Comparison of ENCODE assay signal across 8 mouse cellular contexts in genomic region chr4:111721121-111721840, GRCm38 (mm10). TPM values are rescaled to one million over a fixed set of nuclear protein-coding genes. Genes with fewer than 3 reads are reported as not detected.
A peak's percentile ranks its signal among the peaks of the same experiment; 100 is the strongest.
DNase-seq lines count a peak whose midpoint lies in the region; ATAC-seq lines count a peak whose summit lies in the region.

No protein-coding gene starts in this region.

- no peak for ATAC-seq in embryonic facial prominence, embryonic 15.5 days (ENCODE audit: insufficient number of reproducible peaks, low FRiP score, low TSS enrichment, low read depth)
- peak; percentile 85 to 88 for ATAC-seq in hematopoietic stem cell, adult 5-6 weeks (replicated peaks in 1 of 2; ENCODE audit: insufficient read depth in 1 of 2, low FRiP score in 2 of 2, low TSS enrichment in 1 of 2, low read depth in 1 of 2, poor library complexity in 2 of 2, severe bottlenecking in 2 of 2)
- no peak for ATAC-seq in liver, embryonic 12.5 days
- peak; percentile 74 for ATAC-seq in monocyte, adult 5-6 weeks (replicated peaks; ENCODE audit: insufficient number of reproducible peaks, low FRiP score, low TSS enrichment, poor library complexity, severe bottlenecking)

- peak overlapping the region; percentile 86 for H3K4me3 ChIP-seq in embryonic facial prominence, embryonic 15.5 days (replicated peaks)
- peak overlapping the region; percentile 77; the same call in 1 of the 2 replicates for H3K4me3 ChIP-seq in liver, embryonic 12.5 days

- no peaks in the 10 kb centered on the region for H3K36me3 ChIP-seq in embryonic facial prominence, embryonic 15.5 days
- no peaks in the 10 kb centered on the region for H3K36me3 ChIP-seq in liver, embryonic 12.5 days

- peak; percentile 14 to 28 for DNase-seq in adrenal gland, postnatal 36 days
- no peak for DNase-seq in adrenal gland, postnatal 4 days (ENCODE audit: low spot score in 2 of 2)
- DNase-seq in layer of hippocampus, adult 18-20 months (ENCODE audit: low spot score in 2 of 2), result no peak
- DNase-seq in layer of hippocampus, adult 9-10 months (ENCODE audit: low spot score), result no peak

- peak overlapping the region; percentile 83 for H3K27ac ChIP-seq in embryonic facial prominence, embryonic 15.5 days (replicated peaks)
- peak overlapping the region; percentile 51 for H3K27ac ChIP-seq in liver, embryonic 12.5 days

- H3K9me3 ChIP-seq in embryonic facial prominence, embryonic 15.5 days (replicated peaks), result no peaks in the 10 kb centered on the region
- no peaks in the 10 kb centered on the region for H3K9me3 ChIP-seq in liver, embryonic 12.5 days (replicated peaks)

- peak overlapping the region; percentile 71 for H3K4me2 ChIP-seq in embryonic facial prominence, embryonic 15.5 days (replicated peaks)
- peak overlapping the region; percentile 93 for H3K4me2 ChIP-seq in liver, embryonic 12.5 days

- peak overlapping the region; percentile 6; the same call in 1 of the 2 replicates for H3K9ac ChIP-seq in embryonic facial prominence, embryonic 15.5 days
- H3K9ac ChIP-seq in liver, embryonic 12.5 days, result no peak overlapping the region

- no peaks in the 10 kb centered on the region for H3K27me3 ChIP-seq in embryonic facial prominence, embryonic 15.5 days
- H3K27me3 ChIP-seq in liver, embryonic 12.5 days (replicated peaks), result no peaks in the 10 kb centered on the region

- WGBS in embryonic facial prominence, embryonic 15.5 days, result 21% methylated on average over 4 of the region's 4 CpGs
- WGBS in liver, embryonic 12.5 days (ENCODE audit: insufficient replicate concordance), result 33% methylated on average over 4 of the region's 4 CpGs

- peaks cover 11% of the 10 kb centered on the region for H3K4me1 ChIP-seq in embryonic facial prominence, embryonic 15.5 days
- peaks cover 20% of the 10 kb centered on the region for H3K4me1 ChIP-seq in liver, embryonic 12.5 days

RNA-seq across cellular contexts. Expression of gene Spata6, which starts 1.5 kb away (rescaled TPM):
- total RNA-seq in adrenal gland, postnatal 36 days (2021), result 10 to 100 TPM; 10.7 to 10.8 TPM
- total RNA-seq in adrenal gland, postnatal 4 days (2021), result 10 to 100 TPM; 22.5 to 24.5 TPM
- 25.1 and 26.1 TPM in 2 replicates for polyA plus RNA-seq in embryonic facial prominence, embryonic 15.5 days (2015; fragmentation: Nextera tagmentation; extraction: Ambion mirVana)
- 26.3 and 31.3 TPM in 2 replicates for total RNA-seq in hematopoietic stem cell, adult 5-6 weeks (2017)
- 5.3 and 7.2 TPM in 2 replicates for polyA plus RNA-seq in liver, embryonic 12.5 days (2016; fragmentation: Nextera tagmentation; extraction: Ambion mirVana)
- total RNA-seq in monocyte, adult 5-6 weeks (2017), result 30.7 to 44.0 TPM (median 31.1 TPM) in 3 replicates
- total RNA-seq in layer of hippocampus, adult 18-20 months (2021), result 1 to 10 TPM; 4.3 to 4.9 TPM

Comparison
In these comparisons a context has a peak if more than half of its experiments do, and no peak if none do; other contexts are left out.
1. DNase-seq: peak in adrenal gland, postnatal 36 days (2 of 2); none in adrenal gland, postnatal 4 days (0 of 2), layer of hippocampus, adult 18-20 months (0 of 2) and layer of hippocampus, adult 9-10 months (single experiment).
2. ATAC-seq: peak in hematopoietic stem cell, adult 5-6 weeks (2 of 2) and monocyte, adult 5-6 weeks (single experiment); none in embryonic facial prominence, embryonic 15.5 days (single experiment) and liver, embryonic 12.5 days (single experiment).